Mouse (Mus musculus): ENCODE data around the gene Elfn1. TPM values are rescaled to one million over a fixed set of nuclear protein-coding genes. Genes with fewer than 3 reads are reported as not detected.
"Not testable (repeated sequence)": the region's sequence is repeated elsewhere in the genome, so short reads cannot be mapped to it uniquely, and the experiment has no call there.

Gene Elfn1
- polyA plus RNA-seq, 1 experiment from 2014 or later = 0.03 TPM

- no peak for ATAC-seq (ENCODE audit: low read depth)
- H3K4me1 ChIP-seq (replicated peaks) = no peaks in the 10 kb centered on the region
- DNase-seq = no peak
- peaks cover 21% of the 10 kb centered on the region for H3K27me3 ChIP-seq
- H3K9ac ChIP-seq = no peak overlapping the region
- H3K27ac ChIP-seq = no peak overlapping the region
- H3K9me3 ChIP-seq (replicated peaks) = no peaks in the 10 kb centered on the region
- no peak overlapping the region for H3K4me3 ChIP-seq (replicated peaks)
- 38% methylated on average over 8 of the region's 8 CpGs for whole genome bisulfite sequencing (ENCODE audit: insufficient replicate concordance)
- H3K4me2 ChIP-seq = no peak overlapping the region
- no peaks in the 10 kb centered on the region for H3K36me3 ChIP-seq
These were observed 69.7 kb downstream of the Elfn1 start for GRCm38 (mm10) chr5:139977476-139977875.

- H3K27ac ChIP-seq = no peak overlapping the region
- H3K27me3 ChIP-seq = peaks cover 11% of the 10 kb centered on the region
- H3K4me3 ChIP-seq (replicated peaks) = no peak overlapping the region
- H3K4me2 ChIP-seq = no peak overlapping the region
- ATAC-seq (ENCODE audit: low read depth) (no peak), DNase-seq (no peak)
- H3K9me3 ChIP-seq (replicated peaks) = no peaks in the 10 kb centered on the region
- no peaks in the 10 kb centered on the region for H3K4me1 ChIP-seq (replicated peaks)
- H3K9ac ChIP-seq = no peak overlapping the region
- no peaks in the 10 kb centered on the region for H3K36me3 ChIP-seq
- WGBS (ENCODE audit: insufficient replicate concordance) = 6% methylated on average over 13 of the region's 13 CpGs
These were observed 71.0 kb downstream of the Elfn1 start for GRCm38 (mm10) chr5:139978525-139979276.

GRCm38 (mm10) chr5:139979371-139979770 lies 71.6 kb downstream of the Elfn1 start:
- peaks cover 11% of the 10 kb centered on the region for H3K27me3 ChIP-seq
- H3K27ac ChIP-seq = no peak overlapping the region
- 76% methylated on average over 9 of the region's 9 CpGs for WGBS (ENCODE audit: insufficient replicate concordance)
- ATAC-seq (ENCODE audit: low read depth) = no peak
- H3K4me1 ChIP-seq (replicated peaks) = no peaks in the 10 kb centered on the region
- no peak for DNase-seq
- no peak overlapping the region for H3K4me3 ChIP-seq (replicated peaks)
- no peak overlapping the region for H3K9ac ChIP-seq
- no peaks in the 10 kb centered on the region for H3K9me3 ChIP-seq (replicated peaks)
- H3K4me2 ChIP-seq = no peak overlapping the region
- H3K36me3 ChIP-seq = no peaks in the 10 kb centered on the region

- Histone ChIP-seq H3K4me1 (replicated peaks) (no peaks in the 10 kb centered on the region), H3K27ac (no peak overlapping the region), H3K9me3 (replicated peaks) (no peaks in the 10 kb centered on the region), H3K4me2 (no peak overlapping the region), H3K36me3 (no peaks in the 10 kb centered on the region), H3K4me3 (replicated peaks) (no peak overlapping the region), H3K9ac (no peak overlapping the region), H3K27me3 (peaks cover 18% of the 10 kb centered on the region)
- WGBS (ENCODE audit: insufficient replicate concordance) = 67% methylated on average over 1 of the region's 1 CpGs
- ATAC-seq (ENCODE audit: low read depth) = no peak
- no peak for DNase-seq
These were observed 74.2 kb downstream of the Elfn1 start for GRCm38 (mm10) chr5:139981976-139982375.

- Histone ChIP-seq H3K4me1 (replicated peaks) (no peaks in the 10 kb centered on the region), H3K9ac (no peak overlapping the region), H3K27me3 (peaks cover 7% of the 10 kb centered on the region; the same call in 1 of the 2 replicates), H3K27ac (no peak overlapping the region), H3K36me3 (no peaks in the 10 kb centered on the region), H3K9me3 (replicated peaks) (no peaks in the 10 kb centered on the region), H3K4me3 (replicated peaks) (no peak overlapping the region), H3K4me2 (no peak overlapping the region)
- DNase-seq (no peak), ATAC-seq (ENCODE audit: low read depth) (no peak)
- WGBS (ENCODE audit: insufficient replicate concordance) = 24% methylated on average over 18 of the region's 18 CpGs
These were observed 77.5 kb downstream of the Elfn1 start for GRCm38 (mm10) chr5:139985073-139985746.

- no peaks in the 10 kb centered on the region for H3K36me3 ChIP-seq
- 67% methylated on average over 3 of the region's 3 CpGs for WGBS (ENCODE audit: insufficient replicate concordance)
- H3K27me3 ChIP-seq = no peaks in the 10 kb centered on the region
- no peaks in the 10 kb centered on the region for H3K4me1 ChIP-seq (replicated peaks)
- H3K4me2 ChIP-seq = no peak overlapping the region
- no peak overlapping the region for H3K27ac ChIP-seq
- DNase-seq (no peak), ATAC-seq (ENCODE audit: low read depth) (no peak)
- no peak overlapping the region for H3K9ac ChIP-seq
- H3K9me3 ChIP-seq (replicated peaks) = no peaks in the 10 kb centered on the region
- no peak overlapping the region for H3K4me3 ChIP-seq (replicated peaks)
These were observed 83.8 kb downstream of the Elfn1 start for GRCm38 (mm10) chr5:139991531-139991930.

- not testable (repeated sequence) for ATAC-seq (ENCODE audit: low read depth); H3K27me3 ChIP-seq; H3K27ac ChIP-seq; H3K9ac ChIP-seq; H3K4me3 ChIP-seq (replicated peaks); H3K36me3 ChIP-seq; H3K9me3 ChIP-seq (replicated peaks); H3K4me1 ChIP-seq (replicated peaks); DNase-seq; H3K4me2 ChIP-seq
- WGBS (ENCODE audit: insufficient replicate concordance) = 73% methylated on average over 12 of the region's 12 CpGs
These were observed 90.6 kb downstream of the Elfn1 start for GRCm38 (mm10) chr5:139998321-139998720.

GRCm38 (mm10) chr5:139998916-139999315 lies 91.2 kb downstream of the Elfn1 start:
- 12% methylated on average over 6 of the region's 6 CpGs for WGBS (ENCODE audit: insufficient replicate concordance)
- no peak for DNase-seq
- no peak for ATAC-seq (ENCODE audit: low read depth)

GRCm38 (mm10) chr5:140002541-140002940 lies 94.8 kb downstream of the Elfn1 start:
- H3K4me1 ChIP-seq (replicated peaks) = no peaks in the 10 kb centered on the region
- WGBS (ENCODE audit: insufficient replicate concordance) = 48% methylated on average over 3 of the region's 3 CpGs
- DNase-seq = no peak

More at GRCm38 (mm10) chr5:139998916-139999315, 91.2 kb downstream of the Elfn1 start:
- Histone ChIP-seq H3K9ac (no peak overlapping the region), H3K4me1 (replicated peaks) (no peaks in the 10 kb centered on the region), H3K36me3 (no peaks in the 10 kb centered on the region), H3K27me3 (no peaks in the 10 kb centered on the region), H3K4me3 (replicated peaks) (no peak overlapping the region), H3K9me3 (replicated peaks) (no peaks in the 10 kb centered on the region), H3K27ac (no peak overlapping the region), H3K4me2 (no peak overlapping the region)

GRCm38 (mm10) chr5:140006861-140007260 lies 99.1 kb downstream of the Elfn1 start:
- 76% methylated on average over 8 of the region's 8 CpGs for WGBS (ENCODE audit: insufficient replicate concordance)
- Histone ChIP-seq H3K27me3 (no peaks in the 10 kb centered on the region), H3K4me2 (no peak overlapping the region), H3K27ac (no peak overlapping the region), H3K4me3 (replicated peaks) (no peak overlapping the region), H3K9ac (no peak overlapping the region), H3K9me3 (replicated peaks) (no peaks in the 10 kb centered on the region), H3K4me1 (replicated peaks) (peaks cover 9% of the 10 kb centered on the region; the same call in 1 of the 2 replicates), H3K36me3 (0 out of 2 replicates have a peak, but pooled peaks cover 15% of the 10 kb centered on the region)
- no peak for ATAC-seq (ENCODE audit: low read depth)
- DNase-seq = no peak

More at GRCm38 (mm10) chr5:140002541-140002940, 94.8 kb downstream of the Elfn1 start:
- Histone ChIP-seq H3K27ac (no peak overlapping the region), H3K36me3 (0 out of 2 replicates have a peak, but pooled peaks cover 3% of the 10 kb centered on the region), H3K27me3 (no peaks in the 10 kb centered on the region), H3K9ac (no peak overlapping the region), H3K9me3 (replicated peaks) (no peaks in the 10 kb centered on the region), H3K4me3 (replicated peaks) (no peak overlapping the region), H3K4me2 (no peak overlapping the region)
- ATAC-seq (ENCODE audit: low read depth) = no peak

- ATAC-seq (ENCODE audit: low read depth) = no peak
These were observed 100.1 kb downstream of the Elfn1 start for GRCm38 (mm10) chr5:140007656-140008522.

More at GRCm38 (mm10) chr5:140007656-140008522, 100.1 kb downstream of the Elfn1 start:
- WGBS (ENCODE audit: insufficient replicate concordance) = 66% methylated on average over 9 of the region's 9 CpGs
- no peaks in the 10 kb centered on the region for H3K9me3 ChIP-seq (replicated peaks)
- no peak overlapping the region for H3K4me2 ChIP-seq
- no peak overlapping the region for H3K9ac ChIP-seq
- peaks cover 18% of the 10 kb centered on the region for H3K4me1 ChIP-seq (replicated peaks)
- H3K36me3 ChIP-seq = 0 out of 2 replicates have a peak, but pooled peaks cover 15% of the 10 kb centered on the region
- H3K27me3 ChIP-seq = no peaks in the 10 kb centered on the region
- H3K4me3 ChIP-seq (replicated peaks) = no peak overlapping the region
- DNase-seq = no peak
- H3K27ac ChIP-seq = no peak overlapping the region
